Mouse (Mus musculus) kidney, adult 2 months (tissue): ENCODE data around the gene Pan3.

ENCODE experiments used
- CTCF ChIP-seq: fragments of 200-500 bp; conservative IDR thresholded peaks from 2 replicates; pipeline ENCODE4 v1.5.1; 2011; ENCODE audit warnings: low read depth, mild to moderate bottlenecking, control low read depth, low read length, moderate library complexity, mixed read lengths; ENCODE audit not compliant: insufficient read depth, insufficient read length
- POLR2A ChIP-seq: fragments of 200-500 bp; IDR thresholded peaks from one replicate; pipeline ENCODE4 v1.6.1; 2011; ENCODE audit warnings: low read depth, low read length, control low read depth

- no peak for TF ChIP-seq CTCF
- peak; percentile 70 for TF ChIP-seq POLR2A
These were observed at the start of gene Pan3 for GRCm38 (mm10) chr5:147429535-147430305.
